Mouse (Mus musculus) heart, embryonic 14.5 days (tissue): Measurements from ENCODE around the gene Rsad1. TPM values are rescaled to one million over a fixed set of nuclear protein-coding genes. Genes with fewer than 3 reads are reported as not detected.

Experiments
- polyA plus RNA-seq: library from polyadenylated mRNA; unstranded; fragments of >200 nt; fragmentation: Nextera tagmentation; extraction: Ambion mirVana; gene quantifications from 2 replicates; pipeline ENCODE4 v1.2.1, GENCODE M21; 2014

Rsad1 gene
- polyA plus RNA-seq, 1 experiment from 2014 or later, result 5.4 TPM

Other genes starting within 250 kb of the Rsad1 start
- 61.9 and 62.9 TPM in 2 replicates for gene Luc7l3, start 227.3 kb downstream of the Rsad1 start, polyA plus RNA-seq
- gene Ankrd40, start 221.3 kb downstream of the Rsad1 start, polyA plus RNA-seq, result 46.1 and 59.2 TPM in 2 replicates
- gene Abcc3, start 156.3 kb downstream of the Rsad1 start, polyA plus RNA-seq, result 0.49 and 1.2 TPM in 2 replicates
- gene Cacna1g, start 75.1 kb downstream of the Rsad1 start, polyA plus RNA-seq, result 7.7 TPM in 2 replicates
- gene Spata20, start 63.1 kb downstream of the Rsad1 start, polyA plus RNA-seq, result not detected in 2 replicates
- 11.4 TPM in 2 replicates for gene Epn3, start 49.3 kb downstream of the Rsad1 start, polyA plus RNA-seq
- 4.7 and 6.6 TPM in 2 replicates for gene Mycbpap, start 27.5 kb downstream of the Rsad1 start, polyA plus RNA-seq
- 0.15 and 0.42 TPM in 2 replicates for gene Chad, start 15.8 kb upstream of the Rsad1 start, polyA plus RNA-seq
- gene Acsf2, start 52.6 kb upstream of the Rsad1 start, polyA plus RNA-seq, result 3.9 and 4.0 TPM in 2 replicates
- gene Lrrc59, start 80.5 kb upstream of the Rsad1 start, polyA plus RNA-seq, result 104 and 110 TPM in 2 replicates
- 131 and 147 TPM in 2 replicates for gene Mrpl27, start 104.5 kb upstream of the Rsad1 start, polyA plus RNA-seq
- gene Eme1, start 104.7 kb upstream of the Rsad1 start, polyA plus RNA-seq, result 10.2 and 11.7 TPM in 2 replicates
- 10.4 and 13.8 TPM in 2 replicates for gene Xylt2, start 128.3 kb upstream of the Rsad1 start, polyA plus RNA-seq
- gene Gm11541, start 155.2 kb upstream of the Rsad1 start, polyA plus RNA-seq, result not detected in 2 replicates
- 0.18 TPM in 1 of 2 replicates, not detected in the other for gene Cdc34b, start 192.5 kb upstream of the Rsad1 start, polyA plus RNA-seq
- not detected in 2 replicates for gene Tmem92, start 233.4 kb upstream of the Rsad1 start, polyA plus RNA-seq